Mouse (Mus musculus): Measurements from ENCODE around the gene Sfxn2. TPM values are rescaled to one million over a fixed set of nuclear protein-coding genes. Genes with fewer than 3 reads are reported as not detected.

Sfxn2 gene
- polyA plus RNA-seq (2017; shearing (Covaris generic)), result 6.3 TPM

GRCm38 (mm10) chr19:46572951-46573937 lies at the start of gene Sfxn2, which contains the start of gene Arl3:
Gene Sfxn2 (plus strand): TSS chr19:46573365.
Gene Arl3 (minus strand): TSS chr19:46573198.

GRCm38 (mm10) chr19:46598720-46599252 lies 25.6 kb downstream of the Sfxn2 start, which contains the start of gene Wbp1l:
Gene Wbp1l (plus strand): TSS chr19:46599084.

Other genes with a start within 250 kb of the Sfxn2 start
- 12.3 TPM for gene Psd, start 246.2 kb upstream of the Sfxn2 start, polyA plus RNA-seq (2017; shearing (Covaris generic))
- 12.4 TPM for gene Fbxl15, start 245.2 kb upstream of the Sfxn2 start, polyA plus RNA-seq (2017; shearing (Covaris generic))
- 21.5 TPM for gene Cuedc2, start 234.7 kb upstream of the Sfxn2 start, polyA plus RNA-seq (2017; shearing (Covaris generic))
- gene Mfsd13a, start 232.2 kb upstream of the Sfxn2 start, polyA plus RNA-seq (2017; shearing (Covaris generic)), result 10.7 TPM
- gene 2310034G01Rik, start 223.1 kb upstream of the Sfxn2 start, polyA plus RNA-seq (2017; shearing (Covaris generic)), result not detected
- gene Actr1a, start 177.6 kb upstream of the Sfxn2 start, polyA plus RNA-seq (2017; shearing (Covaris generic)), result 101 TPM
- 27.0 TPM for gene Sufu, start 176.5 kb upstream of the Sfxn2 start, polyA plus RNA-seq (2017; shearing (Covaris generic))
- gene Trim8, start 71.7 kb upstream of the Sfxn2 start, polyA plus RNA-seq (2017; shearing (Covaris generic)), result 67.2 TPM
- 10.2 TPM for gene Arl3, start 167 bp upstream of the Sfxn2 start, polyA plus RNA-seq (2017; shearing (Covaris generic))
- gene Wbp1l, start 25.7 kb downstream of the Sfxn2 start, polyA plus RNA-seq (2017; shearing (Covaris generic)), result 73.2 TPM
- 1.2 TPM for gene Cyp17a1, start 99.8 kb downstream of the Sfxn2 start, polyA plus RNA-seq (2017; shearing (Covaris generic))
- gene Borcs7, start 116.5 kb downstream of the Sfxn2 start, polyA plus RNA-seq (2017; shearing (Covaris generic)), result 1.8 TPM
- 3.7 TPM for gene As3mt, start 134.1 kb downstream of the Sfxn2 start, polyA plus RNA-seq (2017; shearing (Covaris generic))
- gene Cnnm2, start 188.2 kb downstream of the Sfxn2 start, polyA plus RNA-seq (2017; shearing (Covaris generic)), result 4.5 TPM

Data from effector memory CD4-positive, alpha-beta T cell, adult 7 months (primary cell).